Mouse (Mus musculus) lung, postnatal 36 days (tissue): ENCODE measurements around the gene Mphosph8.
A peak's percentile ranks its signal among the peaks of the same experiment; 100 is the strongest.

Experiments used
- DNase-seq: peaks from one replicate; pipeline ENCODE4 v3.0.0; 2022; ENCODE audit warnings: mixed read lengths

Gene Mphosph8

GRCm38 (mm10) chr14:56667969-56668802, at the start of gene Mphosph8:
Gene Mphosph8 (plus strand): TSS chr14:56668248.
- DNase-seq: peak; percentile 99

- peak; percentile 43 for DNase-seq
Measured at GRCm38 (mm10) chr14:56620425-56620824, 47.6 kb upstream of the Mphosph8 start.

GRCm38 (mm10) chr14:56626202-56626601, 41.8 kb upstream of the Mphosph8 start:
- DNase-seq: no peak

GRCm38 (mm10) chr14:56628336-56628735, 39.7 kb upstream of the Mphosph8 start:
- DNase-seq: no peak

GRCm38 (mm10) chr14:56631109-56631508, 36.9 kb upstream of the Mphosph8 start:
- DNase-seq: no peak

- no peak for DNase-seq
Measured at GRCm38 (mm10) chr14:56647206-56647605, 20.8 kb upstream of the Mphosph8 start.

GRCm38 (mm10) chr14:56649448-56649847, 18.6 kb upstream of the Mphosph8 start:
- no peak for DNase-seq

- DNase-seq: peak; percentile 32
Measured at GRCm38 (mm10) chr14:56665651-56666050, 2.4 kb upstream of the Mphosph8 start.

- no peak for DNase-seq
Measured at GRCm38 (mm10) chr14:56666909-56667308, 1.1 kb upstream of the Mphosph8 start.

GRCm38 (mm10) chr14:56669046-56669620, 1.1 kb downstream of the Mphosph8 start:
- DNase-seq: no peak

- DNase-seq: no peak
Measured at GRCm38 (mm10) chr14:56685426-56685825, 17.4 kb downstream of the Mphosph8 start.

GRCm38 (mm10) chr14:56689116-56689515, 21.1 kb downstream of the Mphosph8 start:
- no peak for DNase-seq

GRCm38 (mm10) chr14:56689766-56690165, 21.7 kb downstream of the Mphosph8 start:
- DNase-seq: no peak

- DNase-seq: no peak
Measured at GRCm38 (mm10) chr14:56695495-56695894, 27.4 kb downstream of the Mphosph8 start.

- DNase-seq: no peak
Measured at GRCm38 (mm10) chr14:56697836-56698235, 29.8 kb downstream of the Mphosph8 start.

GRCm38 (mm10) chr14:56702644-56703043, 34.6 kb downstream of the Mphosph8 start:
- DNase-seq: no peak

- no peak for DNase-seq
Measured at GRCm38 (mm10) chr14:56705687-56706086, 37.6 kb downstream of the Mphosph8 start.

GRCm38 (mm10) chr14:56726493-56726892, 58.4 kb downstream of the Mphosph8 start:
- no peak for DNase-seq

GRCm38 (mm10) chr14:56740175-56740574, 72.1 kb downstream of the Mphosph8 start:
- DNase-seq: no peak
